Mouse (Mus musculus) limb, embryonic 13.5 days (tissue): ENCODE results near the gene Rnh1. TPM values are rescaled to one million over a fixed set of nuclear protein-coding genes. Genes with fewer than 3 reads are reported as not detected.

ENCODE experiments used
- ATAC-seq: fragments of 200-750 bp; cut with Nextera tagmentation; 2 replicates; pipeline ENCODE4 v1.8.0; 2017; ENCODE audit warnings: low read depth, moderate number of reproducible peaks, moderate TSS enrichment; ENCODE audit not compliant: low FRiP score
- H3K27ac ChIP-seq: fragments of 300-500 bp; sonication (generic); 2 replicates; pipeline ENCODE4 v1.5.1; 2015; ENCODE audit warnings: inconsistent platforms, mild to moderate bottlenecking, moderate library complexity
- H3K27me3 ChIP-seq: fragments of 300-500 bp; sonication (generic); 2 replicates; pipeline ENCODE4 v1.6.1; 2015; ENCODE audit warnings: mild to moderate bottlenecking, inconsistent platforms
- H3K36me3 ChIP-seq: fragments of 300-500 bp; sonication (generic); 2 replicates; pipeline ENCODE4 v1.6.1; 2015; ENCODE audit warnings: inconsistent platforms, mild to moderate bottlenecking, moderate library complexity
- H3K4me1 ChIP-seq: fragments of 300-500 bp; sonication (generic); 2 replicates; pipeline ENCODE4 v1.6.1; 2015; ENCODE audit warnings: inconsistent platforms
- H3K4me2 ChIP-seq: fragments of 300-500 bp; sonication (generic); replicated peaks from 2 replicates; pipeline ENCODE4 v1.6.1; 2015; ENCODE audit warnings: inconsistent platforms, mild to moderate bottlenecking, moderate library complexity
- H3K4me3 ChIP-seq: fragments of 300-500 bp; sonication (generic); 2 replicates; pipeline ENCODE4 v1.5.1; 2015; ENCODE audit warnings: moderate library complexity, mild to moderate bottlenecking, inconsistent platforms
- H3K9ac ChIP-seq: fragments of 300-500 bp; sonication (generic); 2 replicates; pipeline ENCODE4 v1.6.1; 2015; ENCODE audit warnings: mild to moderate bottlenecking, inconsistent platforms
- H3K9me3 ChIP-seq: fragments of 300-500 bp; sonication (generic); 2 replicates; pipeline ENCODE4 v1.6.1; 2016; ENCODE audit warnings: inconsistent platforms
- WGBS: fragments of 180-500 bp; shearing (Covaris S2); methylation state at CpG from one replicate; pipeline ENCODE4 v1.1.7; 2015; 5-methylcytosine and 5-hydroxymethylcytosine counted together
- polyA plus RNA-seq: library from polyadenylated mRNA; unstranded; fragments of >200 nt; fragmentation: Nextera tagmentation; extraction: Ambion mirVana; gene quantifications from 2 replicates; pipeline ENCODE4 v1.2.1, GENCODE M21; 2015

Gene Rnh1
- polyA plus RNA-seq, 1 experiment from 2014 or later: 118 TPM

GRCm38 (mm10) chr7:141188194-141188593 is 15.5 kb upstream of the Rnh1 start:
- WGBS: 85% methylated on average over 3 of the region's 3 CpGs
- Histone ChIP-seq H3K27me3 (no peaks in the 10 kb centered on the region), H3K4me1 (peaks cover 16% of the 10 kb centered on the region), H3K27ac (no peak overlapping the region), H3K4me3 (no peak overlapping the region), H3K9ac (no peak overlapping the region), H3K4me2 (no peak overlapping the region), H3K9me3 (no peaks in the 10 kb centered on the region), H3K36me3 (peaks cover 35% of the 10 kb centered on the region)
- no peak for ATAC-seq

- Histone ChIP-seq H3K4me1 (peaks cover 9% of the 10 kb centered on the region), H3K27me3 (no peaks in the 10 kb centered on the region), H3K9ac (no peak overlapping the region), H3K36me3 (no peaks in the 10 kb centered on the region), H3K4me2 (no peak overlapping the region; the same call in 1 of the 2 replicates), H3K4me3 (no peak overlapping the region), H3K27ac (no peak overlapping the region), H3K9me3 (no peaks in the 10 kb centered on the region)
- ATAC-seq: no peak
- 2% methylated on average over 8 of the region's 8 CpGs for WGBS
These were observed 3.5 kb upstream of the Rnh1 start for GRCm38 (mm10) chr7:141176173-141176572.

- 90% methylated on average over 4 of the region's 4 CpGs for WGBS
- Histone ChIP-seq H3K9ac (peak overlapping the region; percentile 19; the same call in 1 of the 2 replicates), H3K4me3 (no peak overlapping the region), H3K4me2 (no peak overlapping the region), H3K9me3 (no peaks in the 10 kb centered on the region), H3K27ac (no peak overlapping the region), H3K27me3 (no peaks in the 10 kb centered on the region), H3K36me3 (no peaks in the 10 kb centered on the region), H3K4me1 (peaks cover 9% of the 10 kb centered on the region)
- no peak for ATAC-seq
These were observed 2.4 kb upstream of the Rnh1 start for GRCm38 (mm10) chr7:141175068-141175467.

- Histone ChIP-seq H3K27ac (peak overlapping the region; percentile 85), H3K4me3 (peak overlapping the region; percentile 50), H3K4me1 (peaks cover 18% of the 10 kb centered on the region), H3K36me3 (no peaks in the 10 kb centered on the region), H3K4me2 (peak overlapping the region; percentile 69), H3K27me3 (no peaks in the 10 kb centered on the region), H3K9me3 (no peaks in the 10 kb centered on the region), H3K9ac (no peak overlapping the region; the same call in 1 of the 2 replicates)
- 80% methylated on average over 5 of the region's 5 CpGs for WGBS
- no peak for ATAC-seq
These were observed 730 bp upstream of the Rnh1 start for GRCm38 (mm10) chr7:141173323-141173850.

GRCm38 (mm10) chr7:141169866-141170265 is 2.8 kb downstream of the Rnh1 start:
- Histone ChIP-seq H3K27ac (0 out of 2 replicates have a peak overlapping the region, but pooled peaks have one; percentile 16), H3K9me3 (no peaks in the 10 kb centered on the region), H3K27me3 (no peaks in the 10 kb centered on the region), H3K36me3 (peaks cover 13% of the 10 kb centered on the region), H3K9ac (no peak overlapping the region), H3K4me1 (peaks cover 28% of the 10 kb centered on the region), H3K4me3 (no peak overlapping the region), H3K4me2 (no peak overlapping the region)
- ATAC-seq: no peak

GRCm38 (mm10) chr7:141169300-141169699 is 3.4 kb downstream of the Rnh1 start:
- no peaks in the 10 kb centered on the region for H3K27me3 ChIP-seq
- peak overlapping the region; percentile 16; the same call in 1 of the 2 replicates for H3K27ac ChIP-seq
- H3K4me1 ChIP-seq: peaks cover 28% of the 10 kb centered on the region
- no peak for ATAC-seq
- WGBS: 76% methylated on average over 1 of the region's 1 CpGs
- no peaks in the 10 kb centered on the region for H3K9me3 ChIP-seq
- H3K4me3 ChIP-seq: 0 out of 2 replicates have a peak overlapping the region, but pooled peaks have one; percentile 62
- peak overlapping the region; percentile 77; the same call in 1 of the 2 replicates for H3K4me2 ChIP-seq
- H3K9ac ChIP-seq: peak overlapping the region; percentile 82; the same call in 1 of the 2 replicates
- peaks cover 19% of the 10 kb centered on the region for H3K36me3 ChIP-seq

GRCm38 (mm10) chr7:141168518-141168953 is 4.1 kb downstream of the Rnh1 start:
- no peak overlapping the region; the same call in 1 of the 2 replicates for H3K27ac ChIP-seq
- H3K27me3 ChIP-seq: no peaks in the 10 kb centered on the region
- peaks cover 27% of the 10 kb centered on the region for H3K36me3 ChIP-seq
- H3K4me3 ChIP-seq: peak overlapping the region; percentile 62
- no peak for ATAC-seq
- under 1% methylated on average over 22 of the region's 22 CpGs for WGBS
- H3K4me1 ChIP-seq: peaks cover 28% of the 10 kb centered on the region
- peak overlapping the region; percentile 77 for H3K4me2 ChIP-seq
- H3K9me3 ChIP-seq: no peaks in the 10 kb centered on the region
- H3K9ac ChIP-seq: peak overlapping the region; percentile 82

GRCm38 (mm10) chr7:141167901-141168517 is 4.6 kb downstream of the Rnh1 start:
- Histone ChIP-seq H3K4me3 (peak overlapping the region; percentile 62), H3K9ac (peak overlapping the region; percentile 82), H3K4me1 (peaks cover 22% of the 10 kb centered on the region), H3K27ac (no peak overlapping the region; the same call in 1 of the 2 replicates), H3K27me3 (no peaks in the 10 kb centered on the region), H3K36me3 (peaks cover 32% of the 10 kb centered on the region), H3K4me2 (peak overlapping the region; percentile 77), H3K9me3 (no peaks in the 10 kb centered on the region)
- ATAC-seq: no peak
- 9% methylated on average over 7 of the region's 7 CpGs for WGBS

- H3K36me3 ChIP-seq: peaks cover 62% of the 10 kb centered on the region
- no peak overlapping the region for H3K27ac ChIP-seq
- H3K4me1 ChIP-seq: peaks cover 21% of the 10 kb centered on the region
These were observed 7.8 kb downstream of the Rnh1 start for GRCm38 (mm10) chr7:141164850-141165249.

GRCm38 (mm10) chr7:141164397-141164796 is 8.3 kb downstream of the Rnh1 start:
- no peak for ATAC-seq

More at GRCm38 (mm10) chr7:141164850-141165249, 7.8 kb downstream of the Rnh1 start:
- H3K9ac ChIP-seq: no peak overlapping the region
- no peak for ATAC-seq
- no peak overlapping the region for H3K4me3 ChIP-seq
- no peaks in the 10 kb centered on the region for H3K9me3 ChIP-seq
- no peaks in the 10 kb centered on the region for H3K27me3 ChIP-seq
- 83% methylated on average over 6 of the region's 6 CpGs for WGBS
- H3K4me2 ChIP-seq: no peak overlapping the region

GRCm38 (mm10) chr7:141155362-141155761 is 17.3 kb downstream of the Rnh1 start:
- Histone ChIP-seq H3K4me2 (no peak overlapping the region), H3K4me1 (no peaks in the 10 kb centered on the region), H3K36me3 (peaks cover 84% of the 10 kb centered on the region), H3K27ac (no peak overlapping the region), H3K9ac (no peak overlapping the region), H3K9me3 (no peaks in the 10 kb centered on the region), H3K27me3 (no peaks in the 10 kb centered on the region), H3K4me3 (no peak overlapping the region)
- ATAC-seq: no peak
- WGBS: 83% methylated on average over 9 of the region's 9 CpGs

More at GRCm38 (mm10) chr7:141164397-141164796, 8.3 kb downstream of the Rnh1 start:
- Histone ChIP-seq H3K27me3 (no peaks in the 10 kb centered on the region), H3K36me3 (peaks cover 67% of the 10 kb centered on the region), H3K4me3 (no peak overlapping the region), H3K27ac (no peak overlapping the region), H3K4me1 (peaks cover 20% of the 10 kb centered on the region), H3K9ac (no peak overlapping the region), H3K9me3 (no peaks in the 10 kb centered on the region), H3K4me2 (no peak overlapping the region)
- 93% methylated on average over 7 of the region's 7 CpGs for WGBS

- H3K4me3 ChIP-seq: no peak overlapping the region
- 71% methylated on average over 4 of the region's 4 CpGs for WGBS
- peaks cover 83% of the 10 kb centered on the region for H3K36me3 ChIP-seq
These were observed 24.0 kb downstream of the Rnh1 start for GRCm38 (mm10) chr7:141148639-141149038.

More at GRCm38 (mm10) chr7:141148639-141149038, 24.0 kb downstream of the Rnh1 start:
- ATAC-seq: no peak
- no peak overlapping the region for H3K4me2 ChIP-seq
- no peaks in the 10 kb centered on the region for H3K9me3 ChIP-seq
- H3K9ac ChIP-seq: no peak overlapping the region
- no peaks in the 10 kb centered on the region for H3K4me1 ChIP-seq
- H3K27me3 ChIP-seq: no peaks in the 10 kb centered on the region
- H3K27ac ChIP-seq: no peak overlapping the region
